Mouse (Mus musculus): ENCODE results near the gene March1. TPM values are rescaled to one million over a fixed set of nuclear protein-coding genes. Genes with fewer than 3 reads are reported as not detected.

The March1 gene
- polyA plus RNA-seq, 1 experiment from 2014 or later, result 54.5 TPM

DNA sequence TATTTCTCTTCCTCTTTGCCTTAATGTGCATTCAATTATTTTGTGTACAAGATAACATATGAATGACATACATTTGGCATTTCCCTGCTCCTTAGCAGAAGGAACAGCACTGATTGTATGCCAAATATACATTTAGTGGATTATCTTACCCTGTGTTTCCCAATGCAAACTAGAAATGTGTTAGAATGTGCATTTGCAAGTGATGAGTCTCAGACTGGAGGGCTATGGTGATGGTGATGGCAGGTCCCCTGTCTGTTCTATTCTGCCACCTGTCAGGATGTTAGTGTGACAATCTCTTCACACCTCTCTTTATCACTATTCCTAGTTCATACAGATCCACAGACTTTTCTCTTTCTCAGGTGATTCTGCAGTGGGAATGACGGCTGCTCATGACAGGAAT, 480.4 kb downstream of the March1 start:
- Histone ChIP-seq H3K9me3 (ENCODE audit: control insufficient read depth, low read length) (no peaks in the 10 kb centered on the region), H3K4me2 (ENCODE audit: low read length) (no peak overlapping the region), H3K9ac (replicated peaks; ENCODE audit: low read length) (no peak overlapping the region), H3K4me3 (replicated peaks; ENCODE audit: low read depth, low read length) (no peak overlapping the region), H3K27me3 (ENCODE audit: control insufficient read depth, insufficient read depth, low read length) (no peaks in the 10 kb centered on the region), H3K4me1 (ENCODE audit: control insufficient read depth, insufficient read depth, low read length) (no peaks in the 10 kb centered on the region), H3K36me3 (ENCODE audit: control insufficient read depth, insufficient read depth, low read length) (no peaks in the 10 kb centered on the region), H3K27ac (replicated peaks; ENCODE audit: low read depth, low read length) (no peak overlapping the region)
- ATAC-seq (ENCODE audit: low FRiP score, low TSS enrichment), result no peak
- 86% methylated on average over 1 of the region's 1 CpGs for WGBS
- no peak for DNase-seq

- H3K4me3 ChIP-seq (replicated peaks; ENCODE audit: low read depth, low read length), result no peak overlapping the region
- no peak overlapping the region for H3K9ac ChIP-seq (replicated peaks; ENCODE audit: low read length)
- no peak overlapping the region for H3K27ac ChIP-seq (replicated peaks; ENCODE audit: low read depth, low read length)
- no peak for DNase-seq
- H3K4me1 ChIP-seq (ENCODE audit: control insufficient read depth, insufficient read depth, low read length), result no peaks in the 10 kb centered on the region
- H3K4me2 ChIP-seq (ENCODE audit: low read length), result no peak overlapping the region
- no peaks in the 10 kb centered on the region for H3K27me3 ChIP-seq (ENCODE audit: control insufficient read depth, insufficient read depth, low read length)
- ATAC-seq (ENCODE audit: low FRiP score, low TSS enrichment), result no peak
- H3K9me3 ChIP-seq (ENCODE audit: control insufficient read depth, low read length), result no peaks in the 10 kb centered on the region
- no peaks in the 10 kb centered on the region for H3K36me3 ChIP-seq (ENCODE audit: control insufficient read depth, insufficient read depth, low read length)
- WGBS, result 80% methylated on average over 2 of the region's 2 CpGs
These were observed 501.6 kb downstream of the March1 start for GRCm38 (mm10) chr8:66119294-66119693.

- DNase-seq (no peak), ATAC-seq (ENCODE audit: low FRiP score, low TSS enrichment) (no peak)
- H3K9me3 ChIP-seq (ENCODE audit: control insufficient read depth, low read length), result no peaks in the 10 kb centered on the region
- no peak overlapping the region for H3K4me3 ChIP-seq (replicated peaks; ENCODE audit: low read depth, low read length)
- no peaks in the 10 kb centered on the region for H3K27me3 ChIP-seq (ENCODE audit: control insufficient read depth, insufficient read depth, low read length)
- H3K36me3 ChIP-seq (ENCODE audit: control insufficient read depth, insufficient read depth, low read length), result no peaks in the 10 kb centered on the region
- H3K27ac ChIP-seq (replicated peaks; ENCODE audit: low read depth, low read length), result no peak overlapping the region
- WGBS, result 84% methylated on average over 1 of the region's 1 CpGs
- H3K4me2 ChIP-seq (ENCODE audit: low read length), result no peak overlapping the region
- H3K9ac ChIP-seq (replicated peaks; ENCODE audit: low read length), result no peak overlapping the region
- no peaks in the 10 kb centered on the region for H3K4me1 ChIP-seq (ENCODE audit: control insufficient read depth, insufficient read depth, low read length)
These were observed 541.9 kb downstream of the March1 start for GRCm38 (mm10) chr8:66159648-66160047.

DNA sequence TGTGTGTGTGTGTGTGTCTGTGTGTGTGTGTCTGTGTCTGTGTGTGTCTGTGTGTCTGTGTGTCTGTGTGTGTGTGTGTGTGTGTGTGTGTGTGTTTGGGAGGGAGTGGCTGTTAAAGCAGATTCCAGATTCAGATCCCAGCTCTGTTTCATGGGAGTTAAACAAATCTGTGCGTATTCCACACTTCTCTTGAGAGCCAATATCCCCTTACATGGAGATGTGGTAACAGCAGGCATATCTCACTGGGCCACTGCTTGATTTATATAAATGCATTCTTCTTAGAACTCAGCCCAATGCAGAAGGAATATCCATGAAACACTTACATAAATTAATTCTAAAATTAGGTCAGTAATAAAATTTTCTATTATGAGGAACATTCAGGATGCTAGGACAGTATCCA, 549.1 kb downstream of the March1 start:
- Histone ChIP-seq H3K4me1 (ENCODE audit: control insufficient read depth, insufficient read depth, low read length) (no peaks in the 10 kb centered on the region), H3K4me3 (replicated peaks; ENCODE audit: low read depth, low read length) (no peak overlapping the region), H3K9me3 (ENCODE audit: control insufficient read depth, low read length) (no peaks in the 10 kb centered on the region), H3K4me2 (ENCODE audit: low read length) (no peak overlapping the region), H3K9ac (replicated peaks; ENCODE audit: low read length) (no peak overlapping the region), H3K27ac (replicated peaks; ENCODE audit: low read depth, low read length) (no peak overlapping the region), H3K27me3 (ENCODE audit: control insufficient read depth, insufficient read depth, low read length) (no peaks in the 10 kb centered on the region), H3K36me3 (ENCODE audit: control insufficient read depth, insufficient read depth, low read length) (no peaks in the 10 kb centered on the region)
- ATAC-seq (ENCODE audit: low FRiP score, low TSS enrichment) (no peak), DNase-seq (no peak)
- WGBS, result 79% methylated on average over 1 of the region's 1 CpGs

GRCm38 (mm10) chr8:66167405-66168173, 549.9 kb downstream of the March1 start:
- no peak overlapping the region for H3K9ac ChIP-seq (replicated peaks; ENCODE audit: low read length)
- H3K4me3 ChIP-seq (replicated peaks; ENCODE audit: low read depth, low read length), result no peak overlapping the region
- H3K27me3 ChIP-seq (ENCODE audit: control insufficient read depth, insufficient read depth, low read length), result no peaks in the 10 kb centered on the region
- WGBS, result 76% methylated on average over 2 of the region's 2 CpGs
- H3K9me3 ChIP-seq (ENCODE audit: control insufficient read depth, low read length), result no peaks in the 10 kb centered on the region
- no peaks in the 10 kb centered on the region for H3K4me1 ChIP-seq (ENCODE audit: control insufficient read depth, insufficient read depth, low read length)
- no peak overlapping the region for H3K27ac ChIP-seq (replicated peaks; ENCODE audit: low read depth, low read length)
- DNase-seq (no peak), ATAC-seq (ENCODE audit: low FRiP score, low TSS enrichment) (no peak)
- H3K4me2 ChIP-seq (ENCODE audit: low read length), result no peak overlapping the region
- H3K36me3 ChIP-seq (ENCODE audit: control insufficient read depth, insufficient read depth, low read length), result no peaks in the 10 kb centered on the region

DNA sequence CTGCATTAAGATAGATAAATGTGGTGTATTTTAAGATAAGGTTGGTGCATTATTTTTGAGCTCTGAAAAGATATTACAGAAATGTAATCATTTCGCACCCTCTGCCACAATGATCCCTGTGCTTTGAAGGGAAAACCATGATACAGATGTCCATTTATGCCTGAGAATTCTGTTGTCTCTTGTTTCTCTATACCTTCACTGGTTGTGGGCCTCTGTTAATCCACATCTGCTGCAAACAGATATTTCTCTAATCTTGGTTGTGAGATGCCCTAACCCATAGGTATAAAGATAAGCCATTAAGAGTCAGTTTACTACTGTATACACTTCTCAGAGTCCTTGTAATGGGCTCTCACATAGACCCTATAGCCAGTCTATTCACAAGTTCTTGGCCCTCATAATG, 561.6 kb downstream of the March1 start:
- no peaks in the 10 kb centered on the region for H3K9me3 ChIP-seq (ENCODE audit: control insufficient read depth, low read length)
- 95% methylated on average over 1 of the region's 1 CpGs for WGBS
- no peak for ATAC-seq (ENCODE audit: low FRiP score, low TSS enrichment)
- H3K4me2 ChIP-seq (ENCODE audit: low read length), result no peak overlapping the region
- no peaks in the 10 kb centered on the region for H3K36me3 ChIP-seq (ENCODE audit: control insufficient read depth, insufficient read depth, low read length)
- no peaks in the 10 kb centered on the region for H3K27me3 ChIP-seq (ENCODE audit: control insufficient read depth, insufficient read depth, low read length)
- H3K9ac ChIP-seq (replicated peaks; ENCODE audit: low read length), result no peak overlapping the region
- DNase-seq, result no peak
- H3K27ac ChIP-seq (replicated peaks; ENCODE audit: low read depth, low read length), result no peak overlapping the region
- H3K4me1 ChIP-seq (ENCODE audit: control insufficient read depth, insufficient read depth, low read length), result 0 out of 2 replicates have a peak, but pooled peaks cover 4% of the 10 kb centered on the region
- H3K4me3 ChIP-seq (replicated peaks; ENCODE audit: low read depth, low read length), result no peak overlapping the region

DNA sequence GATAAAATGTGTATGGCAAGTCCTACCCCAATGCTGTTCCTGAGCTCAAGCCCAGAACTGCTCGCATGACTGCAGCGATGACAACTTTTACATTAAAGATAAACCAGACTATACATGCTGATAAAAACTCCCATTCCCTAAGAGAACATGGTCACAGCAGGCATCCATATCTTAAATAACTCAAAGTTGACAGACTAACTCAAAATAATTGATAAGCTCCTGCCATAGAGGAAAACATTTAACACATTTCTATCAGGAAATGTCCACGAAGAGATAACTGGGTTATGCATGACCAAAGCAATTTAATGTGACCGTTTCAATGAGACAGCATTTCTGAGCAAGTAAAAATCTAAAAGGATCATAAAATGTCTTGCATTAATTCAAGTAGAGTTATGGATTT, 563.6 kb downstream of the March1 start:
- ATAC-seq (ENCODE audit: low FRiP score, low TSS enrichment) (no peak), DNase-seq (no peak)
- Histone ChIP-seq H3K4me1 (ENCODE audit: control insufficient read depth, insufficient read depth, low read length) (0 out of 2 replicates have a peak, but pooled peaks cover 4% of the 10 kb centered on the region), H3K4me3 (replicated peaks; ENCODE audit: low read depth, low read length) (no peak overlapping the region), H3K27ac (replicated peaks; ENCODE audit: low read depth, low read length) (no peak overlapping the region), H3K9me3 (ENCODE audit: control insufficient read depth, low read length) (no peaks in the 10 kb centered on the region), H3K9ac (replicated peaks; ENCODE audit: low read length) (no peak overlapping the region), H3K36me3 (ENCODE audit: control insufficient read depth, insufficient read depth, low read length) (no peaks in the 10 kb centered on the region), H3K27me3 (ENCODE audit: control insufficient read depth, insufficient read depth, low read length) (no peaks in the 10 kb centered on the region), H3K4me2 (ENCODE audit: low read length) (no peak overlapping the region)
- 76% methylated on average over 4 of the region's 4 CpGs for WGBS

GRCm38 (mm10) chr8:66182257-66182656, 564.6 kb downstream of the March1 start:
- no peak overlapping the region for H3K4me3 ChIP-seq (replicated peaks; ENCODE audit: low read depth, low read length)
- no peaks in the 10 kb centered on the region for H3K27me3 ChIP-seq (ENCODE audit: control insufficient read depth, insufficient read depth, low read length)
- DNase-seq (no peak), ATAC-seq (ENCODE audit: low FRiP score, low TSS enrichment) (no peak)
- H3K9ac ChIP-seq (replicated peaks; ENCODE audit: low read length), result no peak overlapping the region
- H3K4me2 ChIP-seq (ENCODE audit: low read length), result no peak overlapping the region
- H3K9me3 ChIP-seq (ENCODE audit: control insufficient read depth, low read length), result no peaks in the 10 kb centered on the region
- 0 out of 2 replicates have a peak, but pooled peaks cover 4% of the 10 kb centered on the region for H3K4me1 ChIP-seq (ENCODE audit: control insufficient read depth, insufficient read depth, low read length)
- WGBS, result 65% methylated on average over 3 of the region's 3 CpGs
- H3K36me3 ChIP-seq (ENCODE audit: control insufficient read depth, insufficient read depth, low read length), result no peaks in the 10 kb centered on the region
- no peak overlapping the region for H3K27ac ChIP-seq (replicated peaks; ENCODE audit: low read depth, low read length)

- no peak overlapping the region for H3K4me3 ChIP-seq (replicated peaks; ENCODE audit: low read depth, low read length)
- H3K4me2 ChIP-seq (ENCODE audit: low read length), result no peak overlapping the region
- DNase-seq (peak; percentile 46), ATAC-seq (ENCODE audit: low FRiP score, low TSS enrichment) (no peak)
- 44% methylated on average over 2 of the region's 2 CpGs for WGBS
- no peaks in the 10 kb centered on the region for H3K36me3 ChIP-seq (ENCODE audit: control insufficient read depth, insufficient read depth, low read length)
- no peak overlapping the region for H3K27ac ChIP-seq (replicated peaks; ENCODE audit: low read depth, low read length)
- 0 out of 2 replicates have a peak, but pooled peaks cover 4% of the 10 kb centered on the region for H3K4me1 ChIP-seq (ENCODE audit: control insufficient read depth, insufficient read depth, low read length)
- no peak overlapping the region for H3K9ac ChIP-seq (replicated peaks; ENCODE audit: low read length)
- H3K9me3 ChIP-seq (ENCODE audit: control insufficient read depth, low read length), result no peaks in the 10 kb centered on the region
- no peaks in the 10 kb centered on the region for H3K27me3 ChIP-seq (ENCODE audit: control insufficient read depth, insufficient read depth, low read length)
These were observed 565.8 kb downstream of the March1 start for GRCm38 (mm10) chr8:66183454-66183853.

Data from midbrain, embryonic 14.5 days (tissue).